Mouse (Mus musculus): ENCODE results near the gene Lmbr1. TPM values are rescaled to one million over a fixed set of nuclear protein-coding genes. Genes with fewer than 3 reads are reported as not detected.
A peak's percentile ranks its signal among the peaks of the same experiment; 100 is the strongest.
"Not testable (repeated sequence)": the region's sequence is repeated elsewhere in the genome, so short reads cannot be mapped to it uniquely, and the experiment has no call there.

The Lmbr1 gene
- 38.0 and 42.8 TPM in 2 replicates for polyA plus RNA-seq (2015; fragmentation: Nextera tagmentation; extraction: Ambion mirVana)

- H3K27me3 ChIP-seq (replicated peaks; ENCODE audit: control insufficient read depth, insufficient read depth, low read length), result no peaks in the 10 kb centered on the region
- H3K4me1 ChIP-seq (ENCODE audit: control insufficient read depth, insufficient read depth, low read depth, low read length), result peaks cover 13% of the 10 kb centered on the region
- peak within 1 kb of the TSS; percentile 83 for H3K27ac ChIP-seq (ENCODE audit: low read depth, low read length)
- peak; percentile 98 for ATAC-seq
- H3K4me3 ChIP-seq (ENCODE audit: low read length), result peak within 1 kb of the TSS; percentile 93
- H3K9me3 ChIP-seq (ENCODE audit: control insufficient read depth, low read length), result no peaks in the 10 kb centered on the region
- WGBS, result 2% methylated on average over 40 of the region's 40 CpGs
- peak within 1 kb of the TSS; percentile 95 for H3K4me2 ChIP-seq (ENCODE audit: low read length)
- peak within 1 kb of the TSS; percentile 95 for H3K9ac ChIP-seq (ENCODE audit: low read depth, low read length)
- H3K36me3 ChIP-seq (ENCODE audit: control insufficient read depth, insufficient read depth, low read length), result no peaks in the 10 kb centered on the region
These were observed at the start of gene Lmbr1 for GRCm38 (mm10) chr5:29378298-29379036. Lmbr1 (minus strand) TSS chr5:29378390.

GRCm38 (mm10) chr5:29423330-29423729, 45.1 kb upstream of the Lmbr1 start:
- not testable (repeated sequence) for H3K27me3 ChIP-seq (replicated peaks; ENCODE audit: control insufficient read depth, insufficient read depth, low read length); H3K4me1 ChIP-seq (ENCODE audit: control insufficient read depth, insufficient read depth, low read depth, low read length); H3K9me3 ChIP-seq (ENCODE audit: control insufficient read depth, low read length); H3K4me2 ChIP-seq (ENCODE audit: low read length); H3K27ac ChIP-seq (ENCODE audit: low read depth, low read length); H3K4me3 ChIP-seq (ENCODE audit: low read length); H3K36me3 ChIP-seq (ENCODE audit: control insufficient read depth, insufficient read depth, low read length); H3K9ac ChIP-seq (ENCODE audit: low read depth, low read length); ATAC-seq
- WGBS, result 68% methylated on average over 3 of the region's 3 CpGs

GRCm38 (mm10) chr5:29413041-29413440, 34.9 kb upstream of the Lmbr1 start:
- Histone ChIP-seq H3K36me3 (ENCODE audit: control insufficient read depth, insufficient read depth, low read length) (no peaks in the 10 kb centered on the region), H3K27ac (ENCODE audit: low read depth, low read length) (no peak overlapping the region), H3K4me2 (ENCODE audit: low read length) (no peak overlapping the region), H3K27me3 (replicated peaks; ENCODE audit: control insufficient read depth, insufficient read depth, low read length) (no peaks in the 10 kb centered on the region), H3K9ac (ENCODE audit: low read depth, low read length) (no peak overlapping the region), H3K4me1 (ENCODE audit: control insufficient read depth, insufficient read depth, low read depth, low read length) (no peaks in the 10 kb centered on the region), H3K9me3 (ENCODE audit: control insufficient read depth, low read length) (peaks cover 3% of the 10 kb centered on the region), H3K4me3 (ENCODE audit: low read length) (no peak overlapping the region)
- ATAC-seq, result no peak
- 89% methylated on average over 3 of the region's 3 CpGs for WGBS

GRCm38 (mm10) chr5:29410854-29411253, 32.7 kb upstream of the Lmbr1 start:
- Histone ChIP-seq H3K4me3 (ENCODE audit: low read length) (no peak overlapping the region), H3K36me3 (ENCODE audit: control insufficient read depth, insufficient read depth, low read length) (no peaks in the 10 kb centered on the region), H3K9me3 (ENCODE audit: control insufficient read depth, low read length) (no peaks in the 10 kb centered on the region), H3K4me1 (ENCODE audit: control insufficient read depth, insufficient read depth, low read depth, low read length) (no peaks in the 10 kb centered on the region), H3K4me2 (ENCODE audit: low read length) (no peak overlapping the region), H3K27me3 (replicated peaks; ENCODE audit: control insufficient read depth, insufficient read depth, low read length) (no peaks in the 10 kb centered on the region), H3K27ac (ENCODE audit: low read depth, low read length) (no peak overlapping the region), H3K9ac (ENCODE audit: low read depth, low read length) (no peak overlapping the region)
- no peak for ATAC-seq

GRCm38 (mm10) chr5:29398427-29398826, 20.2 kb upstream of the Lmbr1 start:
- 58% methylated on average over 4 of the region's 4 CpGs for WGBS
- no peak for ATAC-seq
- no peak overlapping the region for H3K4me3 ChIP-seq (ENCODE audit: low read length)
- no peak overlapping the region for H3K9ac ChIP-seq (ENCODE audit: low read depth, low read length)
- no peak overlapping the region for H3K4me2 ChIP-seq (ENCODE audit: low read length)
- H3K4me1 ChIP-seq (ENCODE audit: control insufficient read depth, insufficient read depth, low read depth, low read length), result no peaks in the 10 kb centered on the region
- no peak overlapping the region for H3K27ac ChIP-seq (ENCODE audit: low read depth, low read length)
- no peaks in the 10 kb centered on the region for H3K36me3 ChIP-seq (ENCODE audit: control insufficient read depth, insufficient read depth, low read length)
- no peaks in the 10 kb centered on the region for H3K27me3 ChIP-seq (replicated peaks; ENCODE audit: control insufficient read depth, insufficient read depth, low read length)
- H3K9me3 ChIP-seq (ENCODE audit: control insufficient read depth, low read length), result no peaks in the 10 kb centered on the region

- Histone ChIP-seq H3K27me3 (replicated peaks; ENCODE audit: control insufficient read depth, insufficient read depth, low read length) (no peaks in the 10 kb centered on the region), H3K27ac (ENCODE audit: low read depth, low read length) (no peak overlapping the region), H3K9me3 (ENCODE audit: control insufficient read depth, low read length) (no peaks in the 10 kb centered on the region), H3K4me3 (ENCODE audit: low read length) (no peak overlapping the region), H3K36me3 (ENCODE audit: control insufficient read depth, insufficient read depth, low read length) (no peaks in the 10 kb centered on the region), H3K4me2 (ENCODE audit: low read length) (no peak overlapping the region), H3K4me1 (ENCODE audit: control insufficient read depth, insufficient read depth, low read depth, low read length) (no peaks in the 10 kb centered on the region), H3K9ac (ENCODE audit: low read depth, low read length) (no peak overlapping the region)
- ATAC-seq, result no peak; the same call in 1 of the 2 replicates
- WGBS, result 22% methylated on average over 15 of the region's 15 CpGs
These were observed 11.0 kb upstream of the Lmbr1 start for GRCm38 (mm10) chr5:29388944-29389765.

GRCm38 (mm10) chr5:29388181-29388943, 10.2 kb upstream of the Lmbr1 start:
- WGBS, result 53% methylated on average over 7 of the region's 7 CpGs
- no peaks in the 10 kb centered on the region for H3K9me3 ChIP-seq (ENCODE audit: control insufficient read depth, low read length)
- H3K4me3 ChIP-seq (ENCODE audit: low read length), result no peak overlapping the region
- H3K9ac ChIP-seq (ENCODE audit: low read depth, low read length), result no peak overlapping the region
- no peak overlapping the region for H3K4me2 ChIP-seq (ENCODE audit: low read length)
- no peaks in the 10 kb centered on the region for H3K27me3 ChIP-seq (replicated peaks; ENCODE audit: control insufficient read depth, insufficient read depth, low read length)
- no peak for ATAC-seq
- H3K4me1 ChIP-seq (ENCODE audit: control insufficient read depth, insufficient read depth, low read depth, low read length), result no peaks in the 10 kb centered on the region
- H3K27ac ChIP-seq (ENCODE audit: low read depth, low read length), result 0 out of 2 replicates have a peak overlapping the region, but pooled peaks have one; percentile 18
- H3K36me3 ChIP-seq (ENCODE audit: control insufficient read depth, insufficient read depth, low read length), result no peaks in the 10 kb centered on the region

GRCm38 (mm10) chr5:29387591-29387990, 9.4 kb upstream of the Lmbr1 start:
- Histone ChIP-seq H3K4me3 (ENCODE audit: low read length) (no peak overlapping the region), H3K27ac (ENCODE audit: low read depth, low read length) (no peak overlapping the region), H3K9ac (ENCODE audit: low read depth, low read length) (no peak overlapping the region; the same call in 1 of the 2 replicates), H3K27me3 (replicated peaks; ENCODE audit: control insufficient read depth, insufficient read depth, low read length) (no peaks in the 10 kb centered on the region), H3K36me3 (ENCODE audit: control insufficient read depth, insufficient read depth, low read length) (no peaks in the 10 kb centered on the region), H3K4me1 (ENCODE audit: control insufficient read depth, insufficient read depth, low read depth, low read length) (no peaks in the 10 kb centered on the region), H3K4me2 (ENCODE audit: low read length) (no peak overlapping the region), H3K9me3 (ENCODE audit: control insufficient read depth, low read length) (no peaks in the 10 kb centered on the region)
- WGBS, result 50% methylated on average over 1 of the region's 1 CpGs
- no peak for ATAC-seq

GRCm38 (mm10) chr5:29382776-29383175, 4.6 kb upstream of the Lmbr1 start:
- no peak for ATAC-seq
- Histone ChIP-seq H3K36me3 (ENCODE audit: control insufficient read depth, insufficient read depth, low read length) (no peaks in the 10 kb centered on the region), H3K4me1 (ENCODE audit: control insufficient read depth, insufficient read depth, low read depth, low read length) (peaks cover 7% of the 10 kb centered on the region), H3K4me2 (ENCODE audit: low read length) (no peak overlapping the region), H3K27me3 (replicated peaks; ENCODE audit: control insufficient read depth, insufficient read depth, low read length) (no peaks in the 10 kb centered on the region), H3K9ac (ENCODE audit: low read depth, low read length) (no peak overlapping the region), H3K9me3 (ENCODE audit: control insufficient read depth, low read length) (no peaks in the 10 kb centered on the region), H3K4me3 (ENCODE audit: low read length) (no peak overlapping the region), H3K27ac (ENCODE audit: low read depth, low read length) (no peak overlapping the region)
- WGBS, result 79% methylated on average over 1 of the region's 1 CpGs

Measured in hindbrain, embryonic 16.5 days (tissue).